Mouse (Mus musculus) erythroblast, embryonic 14.5 days (primary cell): ENCODE measurements around the gene Bglap2. TPM values are rescaled to one million over a fixed set of nuclear protein-coding genes. Genes with fewer than 3 reads are reported as not detected.
A peak's percentile ranks its signal among the peaks of the same experiment; 100 is the strongest.

Experiments used
- H3K27me3 ChIP-seq: 2 replicates; pipeline ENCODE4 v1.6.1; 2012; ENCODE audit warnings: inconsistent platforms; ENCODE audit not compliant: control insufficient read depth
- H3K36me3 ChIP-seq: 2 replicates; pipeline ENCODE4 v1.6.1; 2012; ENCODE audit warnings: mild to moderate bottlenecking, inconsistent platforms; ENCODE audit not compliant: control insufficient read depth
- H3K4me1 ChIP-seq: 2 replicates; pipeline ENCODE4 v1.6.1; 2012; ENCODE audit warnings: inconsistent platforms; ENCODE audit not compliant: control insufficient read depth
- H3K4me3 ChIP-seq: replicated peaks from 2 replicates; pipeline ENCODE3; 2012; ENCODE audit warnings: moderate library complexity, mild to moderate bottlenecking, inconsistent platforms
- H3K9me3 ChIP-seq: 2 replicates; pipeline ENCODE4 v1.6.1; 2012; ENCODE audit warnings: low read length, inconsistent platforms, mixed read lengths; ENCODE audit not compliant: control insufficient read depth
- GATA1 ChIP-seq: IDR thresholded peaks from 2 replicates; pipeline ENCODE4 v1.6.1; 2012; ENCODE audit warnings: low read length, inconsistent platforms, mixed read lengths
- TAL1 ChIP-seq: IDR thresholded peaks from 3 replicates; pipeline ENCODE4 v1.6.1; 2012; ENCODE audit warnings: low read length, inconsistent platforms, mixed read lengths
- polyA plus RNA-seq: library from polyadenylated mRNA; stranded (reverse); fragments of >175 nt; gene quantifications from 2 replicates; pipeline ENCODE4 v1.2.3, GENCODE M21; 2012

Bglap2 gene
- polyA plus RNA-seq, 1 experiment = not detected

DNA sequence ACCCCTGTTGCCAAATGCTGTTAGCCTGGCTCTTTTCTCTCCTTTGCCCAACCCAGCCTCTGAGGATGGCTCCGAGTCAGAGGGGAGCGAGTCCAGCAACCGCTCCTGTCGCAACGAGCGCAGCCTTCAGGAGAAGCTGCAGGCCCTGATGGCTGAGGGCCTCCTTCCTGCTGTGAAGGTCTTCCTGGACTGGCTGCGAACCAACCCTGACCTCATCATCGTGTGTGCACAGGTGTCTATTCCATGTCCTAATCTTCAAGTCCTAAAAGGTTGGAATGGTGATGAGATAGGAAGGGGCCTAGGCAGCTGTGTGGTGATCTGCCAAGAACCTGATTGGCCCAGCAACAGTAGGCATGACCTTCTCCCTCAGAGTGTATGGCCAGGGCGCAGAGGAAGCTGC is 25.6 kb downstream of the Bglap2 start:
- no peak for TF ChIP-seq GATA1
- TF ChIP-seq TAL1 = no peak
- Histone ChIP-seq H3K27me3 (no peaks in the 10 kb centered on the region; the same call in 1 of the 2 replicates), H3K4me1 (no peaks in the 10 kb centered on the region; the same call in 1 of the 2 replicates), H3K4me3 (no peak overlapping the region), H3K36me3 (peaks cover 100% of the 10 kb centered on the region), H3K9me3 (no peaks in the 10 kb centered on the region)

DNA sequence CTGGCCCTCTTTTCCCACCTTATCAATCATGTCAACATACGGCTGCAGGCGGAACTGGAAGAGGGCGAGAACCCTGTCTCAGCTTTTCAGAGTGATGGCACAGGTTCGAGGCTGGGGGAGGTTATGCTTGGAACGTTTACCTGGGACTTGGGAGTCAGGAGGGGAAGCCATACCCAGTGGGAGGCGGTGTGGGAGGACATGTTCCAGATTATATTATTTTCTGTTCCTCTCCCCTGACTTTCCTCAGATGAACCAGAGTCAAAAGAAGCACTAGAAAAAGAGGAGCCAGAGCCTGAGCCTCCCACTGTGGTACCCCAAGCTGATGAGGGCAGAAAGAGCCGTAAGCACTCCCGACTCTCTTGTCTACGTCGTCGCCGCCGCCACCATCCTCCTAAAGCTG is 27.8 kb downstream of the Bglap2 start:
- Histone ChIP-seq H3K4me1 (no peaks in the 10 kb centered on the region), H3K27me3 (no peaks in the 10 kb centered on the region; the same call in 1 of the 2 replicates), H3K36me3 (peaks cover 100% of the 10 kb centered on the region), H3K4me3 (no peak overlapping the region), H3K9me3 (no peaks in the 10 kb centered on the region)
- TF ChIP-seq GATA1 = no peak
- no peak for TF ChIP-seq TAL1

DNA sequence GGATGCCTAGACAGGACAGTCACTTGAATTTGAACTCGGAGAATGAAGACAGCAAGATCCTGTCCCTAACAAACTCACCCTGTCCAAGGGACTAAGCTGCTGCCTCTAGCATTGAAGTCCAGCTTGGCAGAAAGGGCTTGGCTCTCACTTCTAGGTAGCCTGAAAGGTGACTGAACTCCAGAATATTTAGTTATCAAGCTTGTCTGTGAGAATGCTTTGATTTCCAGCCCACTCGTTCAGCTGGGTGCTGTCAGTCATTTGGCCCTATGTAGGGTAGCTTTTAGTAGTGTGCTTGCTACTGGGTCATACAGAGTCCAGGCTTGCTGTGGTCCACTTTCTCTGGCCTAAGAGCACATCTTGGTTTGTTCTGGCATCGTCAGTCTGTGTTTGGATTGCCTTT is 39.5 kb downstream of the Bglap2 start:
- no peaks in the 10 kb centered on the region for H3K9me3 ChIP-seq
- peaks cover 68% of the 10 kb centered on the region for H3K4me1 ChIP-seq
- no peak for TF ChIP-seq TAL1
- no peak for TF ChIP-seq GATA1
- H3K36me3 ChIP-seq = peaks cover 53% of the 10 kb centered on the region
- H3K4me3 ChIP-seq = peak overlapping the region; percentile 78
- no peaks in the 10 kb centered on the region for H3K27me3 ChIP-seq

DNA sequence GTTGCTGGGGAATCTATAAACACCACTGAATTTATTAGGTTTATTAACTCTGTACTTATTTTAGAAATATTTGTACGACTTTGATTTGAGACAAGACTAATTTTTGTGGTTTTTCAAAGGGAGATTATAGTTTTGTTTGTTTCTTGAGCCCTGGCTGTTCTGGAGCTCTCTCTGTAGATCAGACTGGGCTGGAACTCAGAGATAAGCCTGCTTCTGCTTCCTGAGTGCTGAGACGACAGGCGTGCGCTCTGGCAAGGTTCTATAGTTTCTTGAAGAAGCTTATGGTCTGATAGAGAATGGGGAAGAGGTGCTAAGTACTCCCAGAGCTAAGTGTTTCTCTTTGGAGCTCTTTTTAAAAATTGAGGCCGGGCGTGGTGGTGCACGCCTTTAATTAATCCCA is 40.2 kb downstream of the Bglap2 start:
- peaks cover 46% of the 10 kb centered on the region for H3K36me3 ChIP-seq
- H3K27me3 ChIP-seq = no peaks in the 10 kb centered on the region
- no peaks in the 10 kb centered on the region for H3K9me3 ChIP-seq
- TF ChIP-seq GATA1 (no peak; the same call in 1 of the 2 replicates), TAL1 (peak; percentile 42; the same call in 1 of the 3 replicates)
- peak overlapping the region; percentile 78 for H3K4me3 ChIP-seq
- H3K4me1 ChIP-seq = peaks cover 75% of the 10 kb centered on the region

DNA sequence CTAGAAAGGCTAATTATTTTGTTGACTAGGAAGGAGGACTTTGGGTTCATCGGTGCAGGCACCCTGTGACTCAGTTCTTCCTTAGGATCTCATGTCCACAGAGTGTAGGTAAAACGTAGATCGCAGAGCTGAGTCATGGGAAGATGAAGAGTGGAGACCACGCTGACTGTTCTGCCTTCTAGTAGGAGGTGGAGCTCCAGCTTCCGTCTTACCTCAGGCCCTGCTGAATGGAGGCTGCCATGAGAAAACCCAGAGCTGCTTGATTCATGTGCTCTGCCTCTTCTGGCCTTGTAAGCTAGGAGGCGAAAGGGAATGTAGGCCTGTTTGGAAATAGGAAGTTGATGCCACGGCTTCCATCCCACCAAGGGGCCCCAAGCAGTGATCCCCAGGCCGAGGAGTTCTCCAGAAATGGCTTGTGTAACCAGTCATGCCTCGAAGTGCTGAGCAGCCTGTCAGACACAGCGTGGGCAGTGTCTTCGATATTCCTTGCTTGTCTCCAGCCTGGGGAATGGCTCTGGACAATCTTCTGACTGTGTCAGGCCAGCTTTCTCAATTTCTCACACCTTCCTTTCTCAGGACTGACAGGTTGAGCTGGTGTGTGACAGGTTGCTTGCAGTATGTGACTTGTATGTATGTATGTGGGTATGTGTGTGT is 41.0 kb downstream of the Bglap2 start:
- no peak for TF ChIP-seq GATA1
- no peak for TF ChIP-seq TAL1
- Histone ChIP-seq H3K9me3 (peaks cover 6% of the 10 kb centered on the region), H3K36me3 (peaks cover 43% of the 10 kb centered on the region), H3K4me1 (peaks cover 82% of the 10 kb centered on the region), H3K4me3 (peak overlapping the region; percentile 78), H3K27me3 (peaks cover 5% of the 10 kb centered on the region)

DNA sequence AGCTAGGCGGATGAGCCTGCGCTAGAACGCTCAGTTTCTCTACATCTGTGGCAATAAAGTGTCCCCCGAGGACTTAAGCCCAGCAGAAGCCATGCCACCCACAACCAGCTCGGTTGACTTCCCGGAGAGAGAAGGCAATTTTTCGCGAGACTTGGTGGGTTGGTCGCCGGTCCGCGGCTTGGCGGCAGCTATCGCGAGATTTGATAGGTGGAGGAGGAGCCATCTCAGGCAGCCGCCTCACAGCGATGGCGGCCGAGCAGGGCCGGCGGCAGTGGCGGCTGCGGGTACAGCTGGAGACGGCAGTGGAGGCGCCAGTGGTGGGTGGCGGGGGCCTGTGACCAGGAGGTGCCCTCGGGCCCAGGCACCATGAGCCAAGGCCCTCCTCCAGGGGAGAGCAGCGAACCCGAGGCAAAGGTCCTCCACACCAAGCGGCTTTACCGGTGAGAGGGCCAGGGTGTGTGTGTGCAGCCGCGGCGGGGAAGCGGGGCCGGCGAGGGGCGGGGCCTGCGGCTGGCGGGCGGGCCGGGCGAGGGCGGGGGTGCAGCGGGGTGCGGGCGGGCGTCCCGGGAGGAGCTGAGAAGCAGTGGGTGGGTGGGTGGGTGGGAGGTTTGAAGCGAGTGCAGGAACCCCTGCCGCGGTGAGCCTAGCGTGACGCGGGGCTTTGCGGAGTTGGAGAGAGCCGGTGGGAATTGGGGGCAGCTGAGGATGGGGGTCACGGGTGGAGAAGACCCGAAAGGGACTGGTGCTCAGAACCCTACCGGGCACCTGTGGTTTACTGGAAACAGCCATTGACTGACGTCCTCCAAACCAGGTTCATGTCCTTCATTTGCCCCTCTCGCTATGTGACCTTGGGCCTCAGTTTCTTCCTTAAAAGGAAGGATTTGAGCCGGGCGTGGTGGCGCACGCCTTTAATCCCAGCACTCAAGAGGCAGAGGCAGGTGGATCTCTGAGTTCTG is 42.2 kb downstream of the Bglap2 start, which contains the start of the genes Tmem79 and Smg5:
Gene Tmem79, minus strand, starts transcription at position 91 of the 956 bp plus-strand sequence.
Gene Smg5, plus strand, starts transcription at position 203 of the 956 bp plus-strand sequence.
- H3K36me3 ChIP-seq = peaks cover 32% of the 10 kb centered on the region
- peaks cover 5% of the 10 kb centered on the region for H3K27me3 ChIP-seq
- H3K4me1 ChIP-seq = peaks cover 78% of the 10 kb centered on the region
- peaks cover 6% of the 10 kb centered on the region for H3K9me3 ChIP-seq
- TF ChIP-seq TAL1 (no peak), GATA1 (no peak)
- peak within 1 kb of the TSS; percentile 78 for H3K4me3 ChIP-seq

DNA sequence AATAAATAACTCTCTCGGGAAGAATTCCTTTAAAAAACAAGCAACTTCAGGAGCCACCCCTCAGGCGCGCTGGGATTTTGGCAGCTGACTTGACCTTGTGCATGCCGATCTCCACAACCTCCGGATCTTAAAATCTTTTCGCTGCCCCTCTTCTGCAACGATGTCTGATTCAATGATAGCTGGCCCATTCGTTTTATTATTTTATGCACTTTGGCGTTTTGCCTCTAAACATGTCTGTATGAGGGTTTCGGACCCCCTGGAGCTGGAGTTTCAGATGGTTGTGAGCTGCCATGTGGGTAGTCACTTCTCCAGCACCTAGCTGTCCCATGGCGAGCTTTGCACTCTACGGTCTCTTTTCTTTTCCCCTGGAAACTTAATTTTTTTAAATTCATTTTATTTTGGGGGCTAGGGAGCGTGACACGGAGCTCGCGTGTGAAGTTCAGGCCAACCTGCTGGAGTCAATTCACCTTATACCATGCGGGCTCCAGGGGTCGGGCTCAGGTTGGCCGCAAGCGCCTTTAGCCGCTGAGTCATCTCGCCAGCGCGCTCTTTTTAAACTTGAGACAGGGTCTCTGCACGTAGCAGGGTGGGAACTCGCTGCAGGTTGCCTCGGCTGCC is 43.0 kb downstream of the Bglap2 start:
- H3K36me3 ChIP-seq = peaks cover 24% of the 10 kb centered on the region
- no peak for TF ChIP-seq TAL1
- H3K27me3 ChIP-seq = peaks cover 5% of the 10 kb centered on the region
- peaks cover 6% of the 10 kb centered on the region for H3K9me3 ChIP-seq
- peaks cover 70% of the 10 kb centered on the region for H3K4me1 ChIP-seq
- H3K4me3 ChIP-seq = peak overlapping the region; percentile 78

DNA sequence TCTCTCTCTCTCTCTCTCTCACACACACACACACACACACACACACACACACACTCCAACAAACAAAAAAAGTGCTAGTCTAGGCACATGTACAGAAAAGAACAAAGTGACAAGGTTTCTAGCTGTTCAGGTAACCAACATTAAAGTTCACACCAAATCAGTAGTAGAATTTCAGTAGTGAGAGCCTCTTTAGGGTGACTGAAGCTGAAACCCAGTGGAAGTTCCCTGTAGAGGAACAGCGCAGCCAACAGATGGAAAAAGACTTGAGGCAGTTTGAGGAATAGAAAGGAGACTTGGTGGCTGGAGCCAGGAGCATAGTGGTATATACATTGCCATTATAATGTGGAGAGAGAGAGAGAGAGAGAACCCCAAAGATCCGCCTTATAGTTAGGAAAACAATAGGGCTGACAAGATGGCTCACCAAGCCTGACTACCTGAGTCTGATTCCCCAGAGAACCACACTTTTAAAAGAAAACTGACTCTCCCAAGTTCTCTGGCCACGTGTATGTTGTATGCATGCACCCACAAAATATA is 43.5 kb downstream of the Bglap2 start:
- H3K36me3 ChIP-seq = peaks cover 24% of the 10 kb centered on the region
- peaks cover 66% of the 10 kb centered on the region for H3K4me1 ChIP-seq
- H3K27me3 ChIP-seq = peaks cover 5% of the 10 kb centered on the region
- H3K9me3 ChIP-seq = peaks cover 6% of the 10 kb centered on the region
- peak overlapping the region; percentile 78 for H3K4me3 ChIP-seq
- TF ChIP-seq TAL1 = no peak
- no peak for TF ChIP-seq GATA1

DNA sequence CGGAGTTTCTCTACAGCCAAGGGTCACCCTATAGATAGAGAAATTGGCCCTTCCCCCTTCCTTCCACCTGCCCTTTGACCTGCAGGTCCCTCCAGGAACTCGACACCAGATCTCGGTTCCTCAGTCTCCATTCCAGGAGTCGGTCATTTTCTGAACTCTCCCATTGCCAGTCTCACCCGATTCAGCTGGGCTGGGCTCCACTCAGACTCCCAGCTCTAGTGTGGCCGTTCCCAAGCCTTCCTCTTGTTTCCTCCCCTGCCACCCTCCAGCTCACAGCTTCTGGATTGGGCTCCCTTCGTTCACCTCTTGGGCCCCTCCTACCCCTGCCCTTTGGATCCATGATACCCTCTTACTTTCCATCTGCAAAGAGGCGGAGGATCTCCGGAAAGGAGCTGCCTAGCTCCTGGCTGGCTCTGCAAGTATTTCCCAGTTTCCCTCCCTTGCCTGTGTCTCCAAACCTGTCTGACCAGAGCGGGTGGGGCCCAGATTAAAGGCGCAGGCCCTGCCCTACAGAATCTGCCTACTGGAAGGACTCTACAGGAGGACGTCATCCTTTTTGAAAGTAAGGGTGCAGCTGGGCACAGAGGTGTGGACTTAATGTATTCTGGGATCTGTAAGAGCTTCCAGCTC is 44.4 kb downstream of the Bglap2 start:
- Histone ChIP-seq H3K36me3 (peaks cover 28% of the 10 kb centered on the region), H3K4me1 (peaks cover 60% of the 10 kb centered on the region), H3K9me3 (peaks cover 6% of the 10 kb centered on the region), H3K4me3 (peak overlapping the region; percentile 78), H3K27me3 (peaks cover 5% of the 10 kb centered on the region)
- no peak for TF ChIP-seq GATA1
- no peak for TF ChIP-seq TAL1
